Mouse (Mus musculus) midbrain, embryonic 10.5 days (tissue): ENCODE results near the gene Acad11. TPM values are rescaled to one million over a fixed set of nuclear protein-coding genes. Genes with fewer than 3 reads are reported as not detected.

Experiments used
- DNase-seq: peaks from one replicate; pipeline ENCODE4 v3.0.0-alpha.2; 2017; ENCODE audit warnings: low spot score
- H3K27ac ChIP-seq: fragments of 300-500 bp; sonication (generic); replicated peaks from 2 replicates; pipeline ENCODE4 v1.5.1; 2016; ENCODE audit warnings: mild to moderate bottlenecking
- H3K27me3 ChIP-seq: fragments of 300-500 bp; sonication (generic); 2 replicates; pipeline ENCODE4 v1.6.1; 2016; ENCODE audit warnings: low read depth, mild to moderate bottlenecking; ENCODE audit not compliant: poor library complexity, severe bottlenecking
- H3K36me3 ChIP-seq: fragments of 300-500 bp; sonication (generic); 2 replicates; pipeline ENCODE4 v1.6.1; 2016; ENCODE audit warnings: mild to moderate bottlenecking, moderate library complexity
- H3K4me1 ChIP-seq: fragments of 300-500 bp; sonication (generic); 2 replicates; pipeline ENCODE4 v1.6.1; 2016
- H3K4me3 ChIP-seq: fragments of 300-500 bp; sonication (generic); 2 replicates; pipeline ENCODE4 v1.5.1; 2016; ENCODE audit warnings: mild to moderate bottlenecking, moderate library complexity
- H3K9me3 ChIP-seq: fragments of 300-500 bp; sonication (generic); replicated peaks from 2 replicates; pipeline ENCODE4 v1.6.1; 2016; ENCODE audit warnings: mild to moderate bottlenecking
- WGBS: fragments of 180-500 bp; shearing (Covaris S2); methylation state at CpG from one replicate; pipeline ENCODE4 v1.1.7; 2016; 5-methylcytosine and 5-hydroxymethylcytosine counted together
- polyA plus RNA-seq: library from polyadenylated mRNA; unstranded; fragments of >200 nt; fragmentation: Nextera tagmentation; extraction: Ambion mirVana; gene quantifications from 2 replicates; pipeline ENCODE4 v1.2.1, GENCODE M21; 2016

The Acad11 gene
- polyA plus RNA-seq, 1 experiment from 2014 or later, result 8.1 TPM

DNA sequence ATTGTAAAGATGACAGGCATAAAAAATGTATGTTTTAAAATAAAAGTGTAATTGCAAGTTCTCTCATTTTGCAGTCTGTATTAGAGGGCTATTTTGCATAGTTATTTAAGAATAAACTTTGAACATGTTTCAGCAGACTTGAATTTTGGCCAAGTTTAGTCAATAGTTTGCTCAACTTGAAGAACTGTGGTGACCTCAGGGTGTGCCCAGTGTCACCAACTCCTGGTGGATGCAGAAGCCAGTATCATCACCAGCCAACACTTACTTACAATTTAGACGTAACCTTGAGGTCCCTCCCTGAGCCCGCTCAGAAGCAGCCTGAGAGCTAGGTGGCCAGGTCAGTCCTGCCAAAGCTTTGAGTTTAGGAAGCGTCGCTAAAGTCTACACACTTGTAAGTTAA lies 19.5 kb upstream of the Acad11 start:
- Histone ChIP-seq H3K27ac (no peak overlapping the region), H3K27me3 (no peaks in the 10 kb centered on the region), H3K4me1 (no peaks in the 10 kb centered on the region), H3K36me3 (peaks cover 35% of the 10 kb centered on the region), H3K4me3 (no peak overlapping the region), H3K9me3 (no peaks in the 10 kb centered on the region)
- 86% methylated on average over 4 of the region's 4 CpGs for WGBS
- no peak for DNase-seq

DNA sequence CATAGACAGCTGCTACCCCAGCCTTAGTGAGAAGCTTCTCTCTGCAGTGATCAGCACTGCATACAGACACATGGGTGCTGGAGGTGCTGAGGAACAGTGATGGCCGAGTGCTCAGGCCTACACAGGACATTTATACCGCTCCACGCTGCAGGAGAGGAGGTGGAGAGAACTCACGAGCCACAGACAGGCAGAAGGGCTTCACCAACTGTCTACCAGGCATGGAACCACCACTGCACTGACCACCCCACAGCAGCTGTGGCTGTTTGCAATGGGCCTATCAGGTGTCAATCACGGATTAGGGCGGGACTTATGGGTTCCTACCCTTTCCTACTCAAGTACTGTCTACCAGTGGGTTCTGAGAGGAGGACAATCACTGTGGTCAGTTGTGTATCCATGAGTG lies 12.1 kb upstream of the Acad11 start:
- WGBS, result 93% methylated on average over 6 of the region's 6 CpGs
- Histone ChIP-seq H3K4me1 (no peaks in the 10 kb centered on the region), H3K36me3 (peaks cover 98% of the 10 kb centered on the region), H3K27me3 (no peaks in the 10 kb centered on the region), H3K27ac (no peak overlapping the region), H3K4me3 (no peak overlapping the region), H3K9me3 (no peaks in the 10 kb centered on the region)
- DNase-seq, result no peak

DNA sequence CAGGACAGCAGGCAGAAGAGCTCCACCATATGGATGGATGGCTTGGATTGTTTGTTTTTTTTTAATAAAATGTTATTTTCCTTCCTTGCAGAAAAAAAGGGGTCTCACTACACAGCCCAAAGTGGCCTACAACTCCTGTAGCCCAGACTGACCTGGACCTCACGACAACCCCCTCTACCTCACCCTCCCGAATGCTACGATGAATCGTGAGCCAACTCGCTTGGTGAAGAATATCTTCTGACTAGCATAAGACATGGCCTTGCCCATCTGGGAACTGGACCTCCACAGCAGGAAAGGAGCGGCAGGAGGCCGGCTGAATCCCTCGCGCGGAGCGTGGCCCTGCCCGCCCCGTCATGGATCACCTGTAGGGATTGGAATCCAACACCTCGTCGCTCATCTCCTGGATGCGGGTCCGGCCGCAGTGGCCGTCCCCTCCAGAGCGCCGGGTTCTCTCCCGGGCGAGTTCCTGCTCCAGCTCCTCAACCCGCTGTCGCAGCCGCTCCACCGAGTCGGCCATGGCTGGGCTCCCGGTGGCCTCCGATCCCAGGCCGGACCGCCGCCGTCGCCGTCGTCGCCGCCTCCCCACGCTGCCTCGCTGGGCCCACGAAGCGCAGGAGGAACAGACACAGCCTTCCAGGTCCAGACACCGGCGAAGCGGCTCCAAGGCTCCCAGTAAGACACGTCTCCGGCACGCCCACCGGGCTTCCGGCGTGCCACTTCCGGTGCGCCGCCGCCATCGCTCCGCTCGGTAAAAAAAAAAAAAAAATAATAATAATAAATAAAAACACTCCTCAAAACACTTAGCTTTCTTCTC lies 540 bp upstream of the Acad11 start, which contains the start of gene Uba5:
TSS of gene Uba5 (minus strand) at position 705 of the 814 bp plus-strand sequence.
- Histone ChIP-seq H3K4me1 (peaks cover 20% of the 10 kb centered on the region), H3K27ac (peak within 1 kb of the TSS; percentile 92), H3K27me3 (no peaks in the 10 kb centered on the region), H3K36me3 (peaks cover 28% of the 10 kb centered on the region), H3K9me3 (no peaks in the 10 kb centered on the region), H3K4me3 (peak within 1 kb of the TSS; percentile 99)
- peak; percentile 75 for DNase-seq
- under 1% methylated on average over 59 of the region's 59 CpGs for WGBS

DNA sequence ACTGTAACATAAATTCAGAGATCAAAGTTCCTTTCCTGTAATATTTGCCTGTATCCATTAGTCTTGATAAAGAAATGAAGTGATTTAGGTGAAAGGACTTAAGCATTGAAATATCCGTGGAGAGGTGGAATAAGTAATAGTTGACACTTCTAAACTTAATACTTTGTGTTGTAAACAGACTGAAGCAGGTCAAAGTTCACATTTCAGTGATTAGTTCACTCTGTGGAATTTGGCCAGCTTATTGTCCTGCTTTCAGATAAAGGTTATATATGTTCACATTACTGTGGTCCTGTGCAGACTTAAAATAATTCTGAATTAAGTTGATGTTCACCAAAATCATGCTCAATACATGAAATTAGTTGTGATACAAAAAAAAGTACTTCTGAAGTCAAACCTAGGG lies 1.4 kb downstream of the Acad11 start:
- H3K27ac ChIP-seq, result no peak overlapping the region
- WGBS, result 36% methylated on average over 1 of the region's 1 CpGs
- no peak overlapping the region; the same call in 1 of the 2 replicates for H3K4me3 ChIP-seq
- H3K36me3 ChIP-seq, result peaks cover 15% of the 10 kb centered on the region
- H3K27me3 ChIP-seq, result no peaks in the 10 kb centered on the region
- DNase-seq, result no peak
- peaks cover 20% of the 10 kb centered on the region for H3K4me1 ChIP-seq
- H3K9me3 ChIP-seq, result no peaks in the 10 kb centered on the region

DNA sequence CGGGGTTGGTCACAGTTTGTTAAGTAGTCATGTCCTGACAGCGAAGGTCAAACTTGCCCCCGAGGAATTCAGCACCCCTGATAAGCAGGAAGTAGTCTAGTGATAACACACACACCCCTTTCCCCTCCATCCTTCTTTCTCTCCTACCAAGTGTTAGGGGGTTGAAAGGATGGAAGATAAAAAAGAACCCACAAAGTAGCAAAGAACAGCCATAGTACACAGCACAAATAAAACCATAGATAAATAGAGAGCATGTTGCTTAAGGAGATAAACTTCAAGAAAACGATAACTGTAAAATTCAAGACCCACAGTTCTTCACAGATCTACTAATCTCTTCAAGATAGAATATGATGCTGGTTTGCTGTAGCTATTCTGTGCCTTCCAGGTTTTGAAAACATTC lies 7.1 kb downstream of the Acad11 start:
- Histone ChIP-seq H3K4me3 (no peak overlapping the region), H3K27me3 (no peaks in the 10 kb centered on the region), H3K4me1 (no peaks in the 10 kb centered on the region), H3K27ac (no peak overlapping the region), H3K9me3 (no peaks in the 10 kb centered on the region), H3K36me3 (no peaks in the 10 kb centered on the region)
- 82% methylated on average over 4 of the region's 4 CpGs for WGBS
- DNase-seq, result no peak

DNA sequence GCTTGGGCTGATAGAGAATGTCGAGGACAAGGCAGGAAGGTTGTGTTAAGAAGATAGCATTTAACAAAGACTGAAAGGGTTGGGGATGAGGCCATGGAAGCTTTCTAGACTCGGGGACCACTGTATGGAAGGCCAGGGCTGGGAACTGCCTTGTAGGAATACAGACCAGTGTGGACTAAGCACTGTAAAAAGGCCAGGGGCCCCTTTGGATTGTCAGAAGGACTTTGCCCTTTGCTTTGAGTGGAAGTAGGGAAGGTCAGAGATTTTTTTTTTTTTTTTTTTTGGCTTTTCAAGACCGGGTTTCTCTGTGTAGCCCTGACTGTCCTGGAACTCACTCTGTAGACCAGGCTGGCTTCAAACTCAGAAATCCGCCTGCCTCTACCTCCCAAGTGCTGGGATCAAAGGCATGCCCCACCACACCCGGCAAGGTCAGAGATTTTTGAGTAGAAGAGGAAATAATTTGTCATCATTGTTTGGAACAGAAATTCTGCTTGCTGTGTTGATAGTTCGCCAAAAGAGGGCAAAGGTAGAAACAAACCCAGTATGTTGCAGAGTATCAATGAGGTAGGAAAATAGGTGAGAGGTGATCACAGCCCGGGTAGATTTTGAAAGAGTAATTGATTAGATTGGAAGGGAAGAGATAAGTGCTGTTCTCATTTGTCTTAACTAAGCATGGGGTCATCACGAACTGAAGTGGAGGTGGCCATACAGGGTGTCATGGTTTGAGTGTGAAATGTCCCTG lies 7.9 kb downstream of the Acad11 start:
- no peak for DNase-seq
- WGBS, result 83% methylated on average over 8 of the region's 8 CpGs
- Histone ChIP-seq H3K4me1 (no peaks in the 10 kb centered on the region), H3K4me3 (no peak overlapping the region), H3K36me3 (no peaks in the 10 kb centered on the region), H3K27me3 (no peaks in the 10 kb centered on the region), H3K27ac (no peak overlapping the region), H3K9me3 (no peaks in the 10 kb centered on the region)

DNA sequence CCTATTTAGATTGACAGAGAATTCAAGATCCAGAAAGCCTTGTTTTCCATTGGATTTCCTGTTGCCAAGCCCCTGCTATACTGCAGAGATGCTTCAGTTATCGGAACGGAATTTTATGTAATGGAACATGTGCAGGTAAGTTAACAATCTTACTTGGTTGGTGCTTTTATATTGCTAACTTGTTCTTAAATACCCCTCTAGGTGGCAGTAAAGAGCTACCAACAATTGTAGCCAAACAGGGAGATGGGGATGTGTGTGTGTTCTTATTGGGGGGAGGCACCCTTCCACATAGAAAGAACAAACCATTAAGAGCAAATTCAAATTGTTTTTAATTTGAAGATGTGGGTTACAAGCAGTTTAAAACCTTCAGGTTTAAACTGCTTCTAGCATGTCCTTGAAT lies 12.6 kb downstream of the Acad11 start:
- 69% methylated on average over 2 of the region's 2 CpGs for WGBS
- Histone ChIP-seq H3K9me3 (no peaks in the 10 kb centered on the region), H3K4me1 (no peaks in the 10 kb centered on the region), H3K27ac (no peak overlapping the region), H3K27me3 (no peaks in the 10 kb centered on the region), H3K36me3 (no peaks in the 10 kb centered on the region), H3K4me3 (no peak overlapping the region)
- DNase-seq, result no peak

DNA sequence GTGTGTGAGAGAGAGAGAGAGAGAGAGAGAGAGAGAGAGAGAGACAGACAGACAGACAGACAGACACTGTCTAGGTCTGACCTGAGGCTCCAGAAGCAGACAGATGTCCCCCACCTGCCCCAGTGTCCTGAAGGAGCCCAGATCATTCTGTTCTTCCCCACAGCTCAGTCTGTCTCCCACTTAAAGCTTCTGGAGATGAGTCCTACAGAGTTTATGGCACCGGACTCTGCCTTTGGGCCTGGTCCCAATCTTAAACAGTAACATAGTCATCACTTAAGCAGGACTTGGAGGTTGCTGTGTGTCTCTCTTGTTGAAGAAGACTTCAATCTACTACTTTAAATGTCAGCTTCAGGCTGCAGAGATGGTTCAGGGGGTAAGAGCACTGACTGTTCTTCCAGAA lies 15.6 kb downstream of the Acad11 start:
- DNase-seq, result no peak
- H3K4me3 ChIP-seq, result no peak overlapping the region
- no peaks in the 10 kb centered on the region for H3K9me3 ChIP-seq
- no peak overlapping the region for H3K27ac ChIP-seq
- no peaks in the 10 kb centered on the region for H3K27me3 ChIP-seq
- H3K36me3 ChIP-seq, result no peaks in the 10 kb centered on the region
- 94% methylated on average over 1 of the region's 1 CpGs for WGBS
- H3K4me1 ChIP-seq, result no peaks in the 10 kb centered on the region

DNA sequence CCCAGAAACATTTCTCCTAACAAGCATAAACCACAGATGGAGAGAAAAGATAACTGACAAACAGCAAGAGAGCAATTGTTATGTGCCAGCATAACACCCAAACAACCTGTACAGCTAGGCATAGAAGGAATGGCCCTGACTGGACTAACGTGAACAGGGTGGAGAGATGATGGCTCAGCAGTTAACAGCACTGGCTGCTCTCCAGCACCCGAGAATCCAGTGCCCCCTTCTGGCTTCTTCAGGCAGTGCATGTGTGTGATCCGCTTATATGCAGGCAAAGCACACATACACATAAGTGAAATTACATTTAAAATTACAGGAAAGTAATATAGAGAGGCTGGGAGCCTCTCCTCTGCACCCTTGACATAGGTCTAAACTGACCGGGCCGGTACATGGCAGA lies 16.2 kb downstream of the Acad11 start:
- Histone ChIP-seq H3K36me3 (no peaks in the 10 kb centered on the region), H3K9me3 (no peaks in the 10 kb centered on the region), H3K27ac (no peak overlapping the region), H3K4me1 (no peaks in the 10 kb centered on the region), H3K4me3 (no peak overlapping the region), H3K27me3 (no peaks in the 10 kb centered on the region)
- peak; percentile 56 for DNase-seq
- WGBS, result 54% methylated on average over 5 of the region's 5 CpGs

DNA sequence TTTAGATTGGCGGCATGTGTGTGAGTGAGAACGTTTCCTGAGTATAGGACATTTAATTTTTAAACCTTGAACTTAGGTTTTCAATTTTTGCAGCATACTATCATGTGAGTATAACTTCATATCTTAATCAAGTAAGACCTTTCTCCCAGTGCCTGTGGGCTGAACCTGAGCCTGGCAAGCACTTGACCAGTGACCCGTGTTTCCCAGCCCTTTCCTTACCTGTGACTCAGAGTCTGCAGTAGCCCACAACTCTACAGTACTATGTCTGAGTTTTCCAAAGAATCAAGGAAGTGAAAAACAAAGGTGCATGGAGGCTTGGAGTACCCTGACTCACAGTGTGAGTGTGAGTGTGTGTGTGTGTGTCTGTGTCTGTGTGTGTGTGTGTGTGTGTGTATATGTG lies 16.9 kb downstream of the Acad11 start:
- Histone ChIP-seq H3K27ac (no peak overlapping the region), H3K36me3 (no peaks in the 10 kb centered on the region), H3K4me1 (no peaks in the 10 kb centered on the region), H3K9me3 (no peaks in the 10 kb centered on the region), H3K4me3 (no peak overlapping the region), H3K27me3 (no peaks in the 10 kb centered on the region)
- DNase-seq, result no peak
- 80% methylated on average over 3 of the region's 3 CpGs for WGBS

DNA sequence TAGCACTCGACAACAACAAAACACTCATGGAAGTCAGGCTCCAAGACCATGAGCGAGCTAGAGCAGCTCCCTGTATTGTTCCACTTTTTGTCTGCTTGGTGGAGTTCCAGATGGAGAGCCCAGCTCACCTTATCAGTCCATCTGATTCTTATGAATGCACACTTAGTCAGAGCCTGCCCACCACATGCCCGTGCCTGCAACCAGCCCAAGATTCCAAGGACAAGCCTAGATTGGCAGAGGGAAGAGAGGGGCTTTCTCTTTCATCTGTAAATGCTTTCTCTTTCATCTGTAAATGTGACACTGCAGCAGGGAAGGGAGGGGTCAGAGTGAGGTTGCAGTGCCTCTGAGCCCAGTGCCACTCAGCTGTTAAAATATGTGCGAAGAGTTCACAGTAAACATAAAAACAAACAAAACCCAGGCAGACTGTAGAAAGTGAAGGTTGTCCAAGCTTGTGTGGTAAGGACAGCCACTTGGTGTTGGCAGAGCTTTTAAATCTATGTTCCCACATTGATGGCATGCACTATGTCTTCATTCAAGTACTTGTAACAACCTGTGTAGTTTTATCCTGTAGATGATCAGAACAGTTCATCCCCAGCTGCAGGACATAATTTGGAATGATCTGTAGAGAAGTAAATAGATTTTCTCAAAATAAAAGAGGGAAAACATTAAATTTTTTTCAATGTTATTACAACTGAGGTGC lies 22.7 kb downstream of the Acad11 start:
- WGBS, result 80% methylated on average over 4 of the region's 4 CpGs
- Histone ChIP-seq H3K27ac (no peak overlapping the region), H3K4me1 (no peaks in the 10 kb centered on the region), H3K4me3 (no peak overlapping the region), H3K27me3 (no peaks in the 10 kb centered on the region), H3K36me3 (no peaks in the 10 kb centered on the region), H3K9me3 (no peaks in the 10 kb centered on the region)
- DNase-seq, result no peak

DNA sequence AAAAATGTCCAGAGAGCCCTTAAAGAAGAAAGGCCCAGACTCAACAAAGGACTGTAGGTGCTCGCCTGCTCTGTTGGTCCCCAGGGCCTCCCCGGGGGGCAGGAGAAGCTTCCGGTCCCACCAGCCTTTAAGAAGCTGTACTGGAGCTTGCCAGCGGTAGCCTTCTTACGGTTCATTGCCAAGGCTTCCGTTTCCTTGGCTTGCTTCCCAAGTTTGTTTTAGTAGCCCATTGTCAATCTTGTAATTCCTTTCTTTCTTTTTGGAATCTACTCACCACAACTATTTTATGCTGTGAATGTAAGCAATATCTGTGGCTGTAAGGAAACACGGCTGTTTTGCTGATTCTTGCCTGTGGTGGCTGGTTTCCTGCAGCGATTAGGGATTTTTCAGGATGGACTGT lies 25.4 kb downstream of the Acad11 start:
- H3K4me1 ChIP-seq, result no peaks in the 10 kb centered on the region
- no peak for DNase-seq
- H3K36me3 ChIP-seq, result no peaks in the 10 kb centered on the region
- no peaks in the 10 kb centered on the region for H3K27me3 ChIP-seq
- WGBS, result 85% methylated on average over 8 of the region's 8 CpGs
- H3K4me3 ChIP-seq, result no peak overlapping the region
- H3K27ac ChIP-seq, result no peak overlapping the region
- H3K9me3 ChIP-seq, result no peaks in the 10 kb centered on the region

DNA sequence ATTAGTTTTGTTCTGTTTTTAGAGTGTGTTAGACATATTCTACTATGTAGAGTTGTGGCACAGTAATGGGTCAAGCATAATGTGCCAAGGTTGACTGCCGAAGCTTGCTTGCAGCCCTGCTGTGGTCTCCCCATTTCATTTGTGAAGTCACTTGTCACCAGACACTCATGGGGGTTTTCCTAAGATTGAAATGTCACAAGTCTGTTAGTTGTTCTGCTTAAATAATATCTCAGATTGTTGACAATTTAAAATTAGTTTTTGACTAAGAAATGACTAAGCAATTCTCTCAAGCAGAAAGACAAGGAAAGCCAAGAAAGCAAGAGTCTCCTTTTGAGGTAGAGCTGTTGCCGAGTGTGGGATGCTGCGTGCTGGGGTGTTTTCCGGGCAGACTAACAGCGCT lies 29.8 kb downstream of the Acad11 start:
- Histone ChIP-seq H3K27ac (no peak overlapping the region), H3K9me3 (no peaks in the 10 kb centered on the region), H3K4me1 (no peaks in the 10 kb centered on the region), H3K4me3 (no peak overlapping the region), H3K27me3 (no peaks in the 10 kb centered on the region), H3K36me3 (no peaks in the 10 kb centered on the region)
- DNase-seq, result no peak
- WGBS, result 92% methylated on average over 5 of the region's 5 CpGs
